Mouse (Mus musculus) erythroblast, embryonic 14.5 days (primary cell): ENCODE measurements around the gene Oxct2a. TPM values are rescaled to one million over a fixed set of nuclear protein-coding genes. Genes with fewer than 3 reads are reported as not detected.

Source experiments
- H3K27me3 ChIP-seq: 2 replicates; pipeline ENCODE4 v1.6.1; 2012; ENCODE audit warnings: inconsistent platforms; ENCODE audit not compliant: control insufficient read depth
- H3K36me3 ChIP-seq: 2 replicates; pipeline ENCODE4 v1.6.1; 2012; ENCODE audit warnings: mild to moderate bottlenecking, inconsistent platforms; ENCODE audit not compliant: control insufficient read depth
- H3K4me1 ChIP-seq: 2 replicates; pipeline ENCODE4 v1.6.1; 2012; ENCODE audit warnings: inconsistent platforms; ENCODE audit not compliant: control insufficient read depth
- H3K4me3 ChIP-seq: replicated peaks from 2 replicates; pipeline ENCODE3; 2012; ENCODE audit warnings: moderate library complexity, mild to moderate bottlenecking, inconsistent platforms
- H3K9me3 ChIP-seq: 2 replicates; pipeline ENCODE4 v1.6.1; 2012; ENCODE audit warnings: low read length, inconsistent platforms, mixed read lengths; ENCODE audit not compliant: control insufficient read depth
- GATA1 ChIP-seq: IDR thresholded peaks from 2 replicates; pipeline ENCODE4 v1.6.1; 2012; ENCODE audit warnings: low read length, inconsistent platforms, mixed read lengths
- TAL1 ChIP-seq: IDR thresholded peaks from 3 replicates; pipeline ENCODE4 v1.6.1; 2012; ENCODE audit warnings: low read length, inconsistent platforms, mixed read lengths
- polyA plus RNA-seq: library from polyadenylated mRNA; stranded (reverse); fragments of >175 nt; gene quantifications from 2 replicates; pipeline ENCODE4 v1.2.3, GENCODE M21; 2012

Oxct2a gene
- polyA plus RNA-seq = not detected in 2 replicates

DNA sequence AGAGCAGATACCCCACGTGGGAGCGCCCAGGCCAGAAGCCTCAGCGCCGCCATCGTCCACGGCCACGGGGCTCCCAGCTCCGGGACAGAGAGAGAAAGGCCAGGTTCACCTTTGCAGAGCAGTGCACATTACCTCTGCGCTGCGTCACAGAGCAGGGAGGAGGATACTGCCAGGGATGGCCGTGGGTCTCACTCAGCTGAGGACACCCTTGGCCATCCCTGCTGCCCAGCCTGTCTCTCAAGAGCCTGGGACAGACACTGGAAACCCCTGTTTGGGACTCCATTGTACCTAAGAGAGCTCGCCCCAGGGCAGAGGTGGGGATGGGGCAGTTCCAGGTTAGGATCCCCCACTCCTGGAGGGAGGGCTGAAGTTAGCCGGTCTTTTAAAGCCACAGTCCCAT is at the start of gene Oxct2a:
Oxct2a (minus strand) TSS at position 101 of the 400 bp plus-strand sequence.
- no peak within 1 kb of the TSS for H3K4me3 ChIP-seq
- no peak for TF ChIP-seq TAL1
- TF ChIP-seq GATA1 = no peak

DNA sequence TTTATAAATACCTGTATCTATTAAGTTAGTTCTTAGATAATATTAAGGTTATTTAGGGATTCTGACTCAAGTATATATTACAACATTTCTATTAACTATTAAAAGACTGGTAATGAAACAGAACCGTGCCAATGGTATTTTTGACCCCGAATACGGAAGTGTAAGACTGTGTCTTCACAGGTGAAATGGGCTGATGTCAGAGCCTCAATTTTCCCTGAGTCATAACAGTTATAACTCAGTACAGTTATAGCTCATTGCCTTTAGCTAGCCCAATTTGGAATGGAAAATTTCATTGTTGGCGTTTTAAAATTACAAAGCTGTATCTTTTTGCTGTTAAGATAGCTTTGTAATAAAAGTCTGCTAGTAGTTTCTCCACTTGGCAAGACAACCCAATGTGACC is 40.1 kb upstream of the Oxct2a start:
- Histone ChIP-seq H3K9me3 (no peaks in the 10 kb centered on the region), H3K36me3 (peaks cover 62% of the 10 kb centered on the region), H3K27me3 (no peaks in the 10 kb centered on the region), H3K4me3 (no peak overlapping the region), H3K4me1 (no peaks in the 10 kb centered on the region)
- no peak for TF ChIP-seq GATA1
- no peak for TF ChIP-seq TAL1

More for the DNA sequence above, at the start of gene Oxct2a:
- H3K4me1 ChIP-seq = no peaks in the 10 kb centered on the region
- H3K9me3 ChIP-seq = peaks cover 5% of the 10 kb centered on the region; the same call in 1 of the 2 replicates
- H3K27me3 ChIP-seq = peaks cover 27% of the 10 kb centered on the region
- H3K36me3 ChIP-seq = no peaks in the 10 kb centered on the region

DNA sequence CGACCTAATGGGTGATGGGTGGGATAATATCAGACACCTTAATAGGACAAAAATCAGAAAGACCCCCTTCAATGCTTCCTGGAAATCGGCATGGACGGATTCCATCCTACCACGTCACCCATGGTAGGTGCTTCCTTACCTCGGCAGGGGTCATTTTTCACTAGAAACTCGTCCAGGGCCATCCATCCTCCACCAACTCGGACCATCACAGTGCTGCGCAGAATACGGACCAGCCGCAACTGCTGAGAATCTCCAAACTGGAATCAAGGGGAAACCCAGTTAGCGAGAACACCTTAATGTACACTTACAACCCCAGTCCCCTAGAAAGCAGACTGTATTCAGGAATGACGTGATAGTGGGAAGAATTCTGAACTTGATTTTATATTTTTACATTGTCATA is 37.3 kb upstream of the Oxct2a start:
- TF ChIP-seq GATA1 (no peak), TAL1 (no peak)
- Histone ChIP-seq H3K27me3 (no peaks in the 10 kb centered on the region), H3K4me1 (no peaks in the 10 kb centered on the region), H3K9me3 (no peaks in the 10 kb centered on the region), H3K36me3 (peaks cover 52% of the 10 kb centered on the region), H3K4me3 (no peak overlapping the region)

DNA sequence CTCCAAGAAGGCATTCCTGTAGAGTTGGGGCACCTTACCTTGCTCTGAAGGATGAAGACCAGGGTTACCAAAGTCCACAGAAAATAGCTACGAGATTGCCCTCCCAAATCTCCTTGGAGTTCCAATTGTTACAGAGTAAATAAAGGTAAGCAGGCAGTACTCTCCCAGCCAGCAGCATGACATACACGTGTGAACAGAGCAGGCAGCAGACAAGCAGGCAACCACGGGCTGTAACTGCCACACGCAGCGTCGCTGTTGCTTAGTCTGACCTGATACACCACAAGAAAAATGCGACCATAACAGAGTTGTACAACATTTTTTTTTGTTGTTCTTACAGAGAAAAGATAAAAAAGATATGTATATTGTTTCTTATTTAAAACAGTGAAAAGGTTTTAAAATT is 35.2 kb upstream of the Oxct2a start:
- H3K9me3 ChIP-seq = no peaks in the 10 kb centered on the region
- no peaks in the 10 kb centered on the region for H3K4me1 ChIP-seq
- H3K27me3 ChIP-seq = no peaks in the 10 kb centered on the region
- no peak overlapping the region for H3K4me3 ChIP-seq
- peaks cover 57% of the 10 kb centered on the region for H3K36me3 ChIP-seq
- no peak for TF ChIP-seq TAL1
- no peak for TF ChIP-seq GATA1

DNA sequence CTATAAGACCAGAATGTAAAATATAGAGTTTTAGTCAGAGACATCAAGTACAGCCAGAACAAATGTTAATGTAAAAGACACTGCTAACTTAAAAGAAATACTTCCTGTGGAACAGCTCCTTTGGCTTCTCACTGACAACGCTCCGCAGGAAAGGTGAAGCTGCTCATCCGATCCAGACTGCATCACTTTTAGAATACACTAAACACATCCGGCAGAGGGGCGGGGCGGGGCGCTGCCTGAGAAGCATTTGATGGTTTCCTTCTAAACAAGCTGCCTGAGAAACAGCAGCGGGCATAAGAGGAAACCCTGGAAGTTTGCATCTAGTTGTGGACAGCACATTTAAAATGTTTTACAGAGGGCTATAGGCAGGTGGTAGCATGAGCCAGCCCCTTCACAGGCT is 32.5 kb upstream of the Oxct2a start:
- no peaks in the 10 kb centered on the region for H3K4me1 ChIP-seq

DNA sequence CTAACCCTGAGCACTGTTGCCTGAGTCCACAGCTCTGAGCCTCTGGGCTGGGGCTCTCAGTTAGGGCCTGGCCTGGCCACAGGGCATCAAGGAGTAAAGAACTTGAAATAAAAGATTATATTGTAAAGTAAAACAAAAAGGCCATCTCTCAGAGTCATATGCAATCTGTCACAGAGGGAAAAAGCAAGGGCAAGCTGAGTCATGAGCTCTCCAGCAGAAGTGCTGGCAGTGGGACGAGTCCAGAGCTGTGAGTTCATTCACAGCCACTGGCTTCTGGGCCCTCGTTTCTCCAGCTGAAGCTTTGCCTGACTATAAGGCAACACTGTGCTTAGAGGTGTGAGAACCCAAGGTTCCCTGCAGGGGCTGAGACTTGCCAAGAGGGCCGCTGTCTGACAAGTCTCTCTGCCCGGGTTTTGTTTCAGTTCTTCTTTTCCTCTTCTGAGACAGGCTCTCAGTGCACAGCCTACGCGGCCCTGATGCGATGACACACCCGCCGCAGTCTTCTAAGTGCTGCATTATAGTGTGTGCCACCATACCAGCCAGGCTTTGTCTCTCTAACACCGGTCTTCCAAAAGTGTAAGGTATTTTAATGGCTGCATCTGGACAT is 29.9 kb upstream of the Oxct2a start:
- Histone ChIP-seq H3K27me3 (no peaks in the 10 kb centered on the region), H3K36me3 (peaks cover 62% of the 10 kb centered on the region), H3K4me3 (no peak overlapping the region), H3K4me1 (no peaks in the 10 kb centered on the region), H3K9me3 (no peaks in the 10 kb centered on the region)
- TF ChIP-seq TAL1 (no peak), GATA1 (no peak)

More for the DNA sequence above, 32.5 kb upstream of the Oxct2a start:
- Histone ChIP-seq H3K36me3 (peaks cover 66% of the 10 kb centered on the region), H3K4me3 (no peak overlapping the region), H3K27me3 (no peaks in the 10 kb centered on the region), H3K9me3 (no peaks in the 10 kb centered on the region)
- TF ChIP-seq GATA1 (no peak), TAL1 (no peak)

DNA sequence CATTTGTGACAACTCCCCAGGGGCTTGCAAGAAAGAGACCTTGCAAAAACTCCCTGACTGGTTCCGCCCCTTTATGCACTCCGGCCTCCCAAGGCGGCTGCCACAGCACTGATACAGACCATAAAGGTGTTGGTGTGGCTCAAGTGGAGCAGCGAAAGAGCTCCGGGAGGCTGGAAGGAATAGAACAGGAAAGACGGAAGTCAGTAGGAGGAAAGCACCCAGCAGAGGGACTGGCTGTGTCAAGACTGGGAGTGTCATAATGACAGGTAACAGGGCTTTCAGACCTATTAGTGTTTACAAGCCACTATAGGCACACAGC is 20.0 kb upstream of the Oxct2a start:
- Histone ChIP-seq H3K9me3 (no peaks in the 10 kb centered on the region; the same call in 1 of the 2 replicates), H3K36me3 (peaks cover 1% of the 10 kb centered on the region; the same call in 1 of the 2 replicates), H3K4me3 (peak overlapping the region; percentile 65), H3K4me1 (peaks cover 18% of the 10 kb centered on the region), H3K27me3 (peaks cover 55% of the 10 kb centered on the region)
- TF ChIP-seq TAL1 (no peak), GATA1 (no peak)

DNA sequence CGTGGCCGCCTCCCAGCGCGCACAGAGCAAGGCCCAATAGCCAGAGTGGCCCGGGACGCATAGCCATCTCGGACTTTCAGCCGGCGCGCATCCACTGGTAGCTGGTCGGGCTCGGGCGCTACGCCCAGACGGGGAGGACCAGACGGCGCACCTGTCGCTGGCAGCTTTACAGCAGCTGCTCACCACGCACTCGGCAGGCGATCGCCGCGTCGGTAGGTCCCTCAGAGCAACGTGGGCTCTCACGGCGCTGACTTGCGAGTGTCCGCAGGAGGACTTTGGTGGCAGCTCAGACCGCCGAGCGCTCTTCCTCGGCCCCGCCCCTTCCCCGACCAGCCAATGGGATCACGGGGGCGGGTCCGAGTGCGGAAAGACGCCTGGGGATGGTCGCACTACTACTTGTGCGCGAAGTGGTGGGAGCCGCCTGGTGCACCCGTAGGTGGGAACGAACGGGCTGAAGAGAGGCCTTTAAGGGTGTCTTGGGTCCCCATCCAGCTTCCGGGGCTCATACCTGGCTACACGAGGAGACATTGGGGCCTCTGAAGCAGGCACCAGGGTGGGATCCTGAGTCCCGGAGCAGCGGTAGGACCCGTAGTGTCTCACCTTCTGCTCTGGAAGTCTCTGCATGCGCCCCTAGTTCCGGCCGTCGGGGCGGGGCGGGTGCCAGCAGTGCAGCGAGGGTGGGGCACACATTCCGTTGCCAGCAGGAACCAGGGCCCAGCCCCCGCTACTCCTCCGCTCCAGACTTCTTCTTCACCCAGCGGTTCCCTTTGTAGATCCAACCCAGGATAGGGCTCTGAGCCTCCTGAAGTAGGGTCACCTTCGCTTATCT is 19.4 kb upstream of the Oxct2a start, which contains the start of gene Bmp8a:
Bmp8a (minus strand) TSS at position 611 of the 829 bp plus-strand sequence.
- Histone ChIP-seq H3K27me3 (peaks cover 56% of the 10 kb centered on the region), H3K9me3 (no peaks in the 10 kb centered on the region; the same call in 1 of the 2 replicates), H3K4me1 (peaks cover 18% of the 10 kb centered on the region), H3K4me3 (peak within 1 kb of the TSS; percentile 65), H3K36me3 (no peaks in the 10 kb centered on the region)
- TF ChIP-seq TAL1 (no peak), GATA1 (no peak)

DNA sequence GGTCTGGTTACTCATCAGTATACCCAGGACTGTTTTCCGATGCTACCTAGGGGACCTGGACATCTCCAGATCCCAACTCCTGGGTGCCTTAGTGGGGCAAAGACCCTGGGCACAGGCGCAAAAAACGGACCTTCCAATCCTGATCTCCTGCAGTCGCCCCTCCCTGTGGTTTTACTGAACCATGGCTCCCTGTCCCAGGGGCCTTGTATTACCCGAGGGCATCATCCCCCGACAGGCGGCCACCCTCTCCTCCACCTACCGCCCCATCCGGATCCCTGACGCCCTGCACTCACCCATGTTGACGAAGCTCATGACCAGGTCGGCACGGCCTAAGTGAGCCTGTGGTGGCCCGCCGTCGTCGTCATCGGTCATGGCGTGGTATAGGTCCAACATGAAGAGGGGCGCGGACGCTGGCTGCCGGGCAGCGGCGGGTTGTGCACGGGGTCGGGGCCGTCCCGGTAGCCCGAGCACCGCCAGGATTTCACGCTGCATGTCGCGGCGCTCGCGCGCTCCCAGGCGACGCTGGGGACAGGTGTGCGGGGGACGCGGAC is 18.7 kb upstream of the Oxct2a start:
- TF ChIP-seq GATA1 (no peak), TAL1 (no peak)
- no peaks in the 10 kb centered on the region for H3K36me3 ChIP-seq
- peaks cover 56% of the 10 kb centered on the region for H3K27me3 ChIP-seq

More for the DNA sequence above, 18.7 kb upstream of the Oxct2a start:
- no peaks in the 10 kb centered on the region; the same call in 1 of the 2 replicates for H3K9me3 ChIP-seq
- peaks cover 18% of the 10 kb centered on the region for H3K4me1 ChIP-seq
- H3K4me3 ChIP-seq = peak overlapping the region; percentile 65
